Mouse (Mus musculus): ENCODE measurements around the gene Nos1ap. TPM values are rescaled to one million over a fixed set of nuclear protein-coding genes. Genes with fewer than 3 reads are reported as not detected.

Nos1ap gene
- polyA plus RNA-seq, 1 experiment: 3.5 TPM

DNA sequence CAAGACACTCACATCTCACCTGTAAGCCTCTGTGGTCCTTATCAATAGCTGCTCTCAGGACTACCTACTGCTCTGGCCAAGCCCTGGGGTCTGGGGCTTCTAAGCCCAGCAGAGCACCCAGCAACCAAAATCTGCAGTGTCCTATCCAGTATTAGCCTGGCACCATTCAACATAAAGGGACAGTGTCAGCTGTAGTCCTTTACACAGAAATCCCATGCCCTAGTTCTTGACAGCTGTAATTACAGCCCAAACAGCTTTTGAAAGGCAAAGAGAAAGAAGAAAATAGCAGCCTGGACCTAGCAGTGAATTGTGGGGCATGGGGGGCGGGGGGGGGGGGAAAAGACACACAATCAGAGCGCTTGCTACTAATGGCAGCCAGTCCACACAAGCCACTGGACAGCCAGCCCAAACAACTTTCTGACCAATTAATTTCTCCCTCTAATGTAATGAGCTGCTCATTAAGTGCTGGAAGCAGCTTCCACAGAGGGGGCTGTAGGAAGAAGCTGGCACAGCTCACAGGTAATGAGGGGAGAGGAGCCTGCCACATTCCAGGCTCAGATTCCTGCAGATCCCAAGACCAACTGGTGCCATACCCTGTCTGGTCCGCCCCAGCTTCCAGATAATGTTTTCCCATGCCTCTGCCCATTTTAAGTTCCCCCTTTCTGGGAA is 77.1 kb downstream of the Nos1ap start:
- no peaks in the 10 kb centered on the region for H3K4me1 ChIP-seq (ENCODE audit: control insufficient read depth, insufficient read depth, low read length)
- no peak overlapping the region for H3K27ac ChIP-seq (ENCODE audit: insufficient read depth, low read length)
- H3K4me3 ChIP-seq (ENCODE audit: insufficient read depth, low read length): no peak overlapping the region
- TF ChIP-seq POLR2A (IDR thresholded peaks at IDR 0.05; ENCODE audit: low read depth, low read length): no peak
- TF ChIP-seq CTCF (IDR thresholded peaks at IDR 0.05; ENCODE audit: borderline replicate concordance, insufficient read depth, low read length): no peak

GRCm38 (mm10) chr1:170510595-170511240 is 78.9 kb downstream of the Nos1ap start:
- no peak for TF ChIP-seq POLR2A (IDR thresholded peaks at IDR 0.05; ENCODE audit: low read depth, low read length)
- no peak for TF ChIP-seq CTCF (IDR thresholded peaks at IDR 0.05; ENCODE audit: borderline replicate concordance, insufficient read depth, low read length)
- Histone ChIP-seq H3K4me3 (ENCODE audit: insufficient read depth, low read length) (no peak overlapping the region), H3K4me1 (ENCODE audit: control insufficient read depth, insufficient read depth, low read length) (no peaks in the 10 kb centered on the region), H3K27ac (ENCODE audit: insufficient read depth, low read length) (no peak overlapping the region)

DNA sequence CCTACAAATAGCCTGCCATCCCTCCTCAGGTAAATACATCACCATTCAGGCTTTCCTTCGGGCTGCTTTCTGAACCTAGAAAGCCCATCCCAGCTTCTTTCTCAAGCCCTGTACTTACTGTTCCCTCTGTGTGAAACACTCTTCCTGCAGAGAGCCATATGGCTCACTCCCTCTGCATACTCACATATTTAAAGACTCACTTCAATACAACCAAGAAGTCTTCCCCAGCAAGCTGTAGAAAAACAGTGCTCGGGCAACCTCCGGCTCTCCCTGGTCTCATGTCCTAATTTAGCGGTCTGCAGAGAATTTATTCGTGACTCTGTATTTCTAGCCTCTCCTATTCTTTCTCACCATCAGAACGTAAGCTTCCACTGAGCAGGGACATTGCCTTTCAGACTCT is 83.4 kb downstream of the Nos1ap start:
- no peaks in the 10 kb centered on the region for H3K4me1 ChIP-seq (ENCODE audit: control insufficient read depth, insufficient read depth, low read length)
- no peak overlapping the region for H3K27ac ChIP-seq (ENCODE audit: insufficient read depth, low read length)
- no peak overlapping the region for H3K4me3 ChIP-seq (ENCODE audit: insufficient read depth, low read length)
- TF ChIP-seq CTCF (IDR thresholded peaks at IDR 0.05; ENCODE audit: borderline replicate concordance, insufficient read depth, low read length) (no peak), POLR2A (IDR thresholded peaks at IDR 0.05; ENCODE audit: low read depth, low read length) (no peak)

GRCm38 (mm10) chr1:170505107-170505506 is 84.6 kb downstream of the Nos1ap start:
- H3K27ac ChIP-seq (ENCODE audit: insufficient read depth, low read length): no peak overlapping the region
- no peaks in the 10 kb centered on the region for H3K4me1 ChIP-seq (ENCODE audit: control insufficient read depth, insufficient read depth, low read length)
- no peak for TF ChIP-seq POLR2A (IDR thresholded peaks at IDR 0.05; ENCODE audit: low read depth, low read length)
- no peak for TF ChIP-seq CTCF (IDR thresholded peaks at IDR 0.05; ENCODE audit: borderline replicate concordance, insufficient read depth, low read length)
- no peak overlapping the region for H3K4me3 ChIP-seq (ENCODE audit: insufficient read depth, low read length)

GRCm38 (mm10) chr1:170504378-170504777 is 85.3 kb downstream of the Nos1ap start:
- no peak overlapping the region for H3K27ac ChIP-seq (ENCODE audit: insufficient read depth, low read length)
- TF ChIP-seq CTCF (IDR thresholded peaks at IDR 0.05; ENCODE audit: borderline replicate concordance, insufficient read depth, low read length) (no peak), POLR2A (IDR thresholded peaks at IDR 0.05; ENCODE audit: low read depth, low read length) (no peak)
- no peak overlapping the region for H3K4me3 ChIP-seq (ENCODE audit: insufficient read depth, low read length)
- H3K4me1 ChIP-seq (ENCODE audit: control insufficient read depth, insufficient read depth, low read length): no peaks in the 10 kb centered on the region

- Histone ChIP-seq H3K4me3 (ENCODE audit: insufficient read depth, low read length) (no peak overlapping the region), H3K4me1 (ENCODE audit: control insufficient read depth, insufficient read depth, low read length) (no peaks in the 10 kb centered on the region), H3K27ac (ENCODE audit: insufficient read depth, low read length) (no peak overlapping the region)
- TF ChIP-seq POLR2A (IDR thresholded peaks at IDR 0.05; ENCODE audit: low read depth, low read length) (no peak), CTCF (IDR thresholded peaks at IDR 0.05; ENCODE audit: borderline replicate concordance, insufficient read depth, low read length) (no peak)
Observed at GRCm38 (mm10) chr1:170503277-170503739, 86.4 kb downstream of the Nos1ap start.

GRCm38 (mm10) chr1:170502491-170503276 is 87.0 kb downstream of the Nos1ap start:
- Histone ChIP-seq H3K4me1 (ENCODE audit: control insufficient read depth, insufficient read depth, low read length) (no peaks in the 10 kb centered on the region), H3K27ac (ENCODE audit: insufficient read depth, low read length) (no peak overlapping the region), H3K4me3 (ENCODE audit: insufficient read depth, low read length) (no peak overlapping the region)
- TF ChIP-seq POLR2A (IDR thresholded peaks at IDR 0.05; ENCODE audit: low read depth, low read length): no peak
- no peak for TF ChIP-seq CTCF (IDR thresholded peaks at IDR 0.05; ENCODE audit: borderline replicate concordance, insufficient read depth, low read length)

DNA sequence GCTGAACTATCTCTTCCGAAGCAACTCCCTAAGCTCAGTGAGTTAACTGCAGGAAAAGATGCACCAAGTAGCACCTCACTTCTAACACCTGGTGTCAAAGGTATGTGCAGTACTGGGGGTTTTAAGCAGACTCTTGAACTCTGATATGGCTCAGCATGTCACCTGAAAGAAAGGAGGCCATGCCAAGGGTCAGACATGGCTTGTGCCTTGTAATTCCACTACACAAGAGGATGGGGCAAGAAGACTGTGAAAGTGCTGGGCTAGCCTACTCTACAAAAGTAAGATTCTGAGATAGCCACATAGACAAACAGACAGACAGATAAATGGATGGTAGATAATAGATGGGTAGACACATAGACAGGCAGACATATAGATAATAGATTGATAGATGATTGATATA is 87.7 kb downstream of the Nos1ap start:
- TF ChIP-seq CTCF (IDR thresholded peaks at IDR 0.05; ENCODE audit: borderline replicate concordance, insufficient read depth, low read length): no peak
- TF ChIP-seq POLR2A (IDR thresholded peaks at IDR 0.05; ENCODE audit: low read depth, low read length): no peak
- Histone ChIP-seq H3K27ac (ENCODE audit: insufficient read depth, low read length) (no peak overlapping the region), H3K4me3 (ENCODE audit: insufficient read depth, low read length) (no peak overlapping the region), H3K4me1 (ENCODE audit: control insufficient read depth, insufficient read depth, low read length) (no peaks in the 10 kb centered on the region)

DNA sequence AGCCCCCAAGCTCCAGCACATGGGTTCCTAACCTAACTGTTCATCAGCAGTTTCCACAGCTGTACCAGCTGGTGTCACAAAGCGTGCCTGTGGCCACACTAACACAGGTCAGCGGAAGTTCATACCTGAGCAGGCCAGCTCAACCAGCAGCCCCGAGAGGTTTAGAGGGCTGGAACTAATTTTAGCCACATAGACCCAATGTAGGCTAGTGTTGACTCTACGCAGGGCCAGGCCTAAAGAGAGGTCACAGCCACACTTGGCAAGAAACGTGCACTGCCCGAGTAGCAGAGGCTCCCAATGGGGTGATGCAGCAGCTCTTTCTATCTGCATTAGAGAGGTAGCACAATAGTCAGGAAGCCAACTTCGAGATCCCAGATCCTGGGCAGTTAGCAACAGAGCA is 88.1 kb downstream of the Nos1ap start:
- H3K27ac ChIP-seq (ENCODE audit: insufficient read depth, low read length): no peak overlapping the region
- H3K4me1 ChIP-seq (ENCODE audit: control insufficient read depth, insufficient read depth, low read length): no peaks in the 10 kb centered on the region
- H3K4me3 ChIP-seq (ENCODE audit: insufficient read depth, low read length): no peak overlapping the region
- no peak for TF ChIP-seq CTCF (IDR thresholded peaks at IDR 0.05; ENCODE audit: borderline replicate concordance, insufficient read depth, low read length)
- no peak for TF ChIP-seq POLR2A (IDR thresholded peaks at IDR 0.05; ENCODE audit: low read depth, low read length)

DNA sequence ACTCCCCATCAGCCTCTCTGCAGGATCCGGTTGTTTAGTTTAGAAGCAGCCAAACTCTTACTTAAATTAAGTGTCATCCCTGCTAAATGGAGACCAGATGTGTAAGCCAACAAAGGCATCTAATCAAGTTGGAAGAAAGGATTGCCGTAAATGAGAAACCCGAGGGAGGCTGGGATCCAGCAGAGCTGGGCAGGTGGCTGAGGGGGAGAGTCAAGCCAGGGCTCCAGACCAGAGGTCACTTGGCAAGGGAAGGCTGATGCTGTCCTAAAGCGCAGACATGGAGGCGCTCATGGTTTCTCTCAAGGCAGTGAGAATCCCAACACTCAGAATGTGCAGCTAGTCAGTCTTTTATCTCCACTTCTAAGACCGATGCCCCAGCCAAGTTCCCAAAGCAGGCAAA is 89.8 kb downstream of the Nos1ap start:
- Histone ChIP-seq H3K27ac (ENCODE audit: insufficient read depth, low read length) (no peak overlapping the region), H3K4me1 (ENCODE audit: control insufficient read depth, insufficient read depth, low read length) (no peaks in the 10 kb centered on the region), H3K4me3 (ENCODE audit: insufficient read depth, low read length) (no peak overlapping the region)
- TF ChIP-seq CTCF (IDR thresholded peaks at IDR 0.05; ENCODE audit: borderline replicate concordance, insufficient read depth, low read length): no peak
- TF ChIP-seq POLR2A (IDR thresholded peaks at IDR 0.05; ENCODE audit: low read depth, low read length): no peak

All from embryonic fibroblast, embryonic 13.5 days (primary cell).